Mouse (Mus musculus) kidney, adult 2 months (tissue): ENCODE data around the gene Ddrgk1. TPM values are rescaled to one million over a fixed set of nuclear protein-coding genes. Genes with fewer than 3 reads are reported as not detected.

ENCODE experiments used
- DNase-seq: peaks from one replicate; pipeline ENCODE4 v3.0.0; 2021
- H3K27ac ChIP-seq: fragments of 200-500 bp; 2 replicates; pipeline ENCODE4 v1.5.1; 2012; ENCODE audit warnings: low read depth, low read length, control low read depth, inconsistent platforms; ENCODE audit not compliant: insufficient read depth
- H3K27me3 ChIP-seq: fragments of 200-500 bp; replicated peaks from 2 replicates; pipeline ENCODE4 v1.6.1; 2012; ENCODE audit warnings: mild to moderate bottlenecking, moderate library complexity, low read length, inconsistent platforms; ENCODE audit not compliant: control insufficient read depth, insufficient read depth
- H3K36me3 ChIP-seq: fragments of 200-500 bp; 2 replicates; pipeline ENCODE4 v1.6.1; 2012; ENCODE audit warnings: mild to moderate bottlenecking, moderate library complexity, low read length, inconsistent platforms; ENCODE audit not compliant: control insufficient read depth, insufficient read depth
- H3K4me1 ChIP-seq: fragments of 200-500 bp; 2 replicates; pipeline ENCODE4 v1.6.1; 2011; ENCODE audit warnings: low read length; ENCODE audit not compliant: control insufficient read depth, insufficient read depth
- H3K4me3 ChIP-seq: fragments of 200-500 bp; 2 replicates; pipeline ENCODE4 v1.5.1; 2011; ENCODE audit warnings: mild to moderate bottlenecking, low read depth, low read length, control low read depth; ENCODE audit not compliant: insufficient read depth
- CTCF ChIP-seq: fragments of 200-500 bp; conservative IDR thresholded peaks from 2 replicates; pipeline ENCODE4 v1.5.1; 2011; ENCODE audit warnings: low read depth, mild to moderate bottlenecking, control low read depth, low read length, moderate library complexity, mixed read lengths; ENCODE audit not compliant: insufficient read depth, insufficient read length
- POLR2A ChIP-seq: fragments of 200-500 bp; IDR thresholded peaks from one replicate; pipeline ENCODE4 v1.6.1; 2011; ENCODE audit warnings: low read depth, low read length, control low read depth
- WGBS: fragments of 180-500 bp; shearing (Covaris S2); methylation state at CpG from one replicate; pipeline ENCODE4 v1.1.7; 2018; 5-methylcytosine and 5-hydroxymethylcytosine counted together
- polyA plus RNA-seq: library from polyadenylated mRNA; depleted of rRNA; stranded (reverse); fragments of >200 nt; gene quantifications from 2 replicates; pipeline ENCODE4 v1.2.3, GENCODE M21; 2012

Gene Ddrgk1
- polyA plus RNA-seq, 1 experiment, result 152 TPM

DNA sequence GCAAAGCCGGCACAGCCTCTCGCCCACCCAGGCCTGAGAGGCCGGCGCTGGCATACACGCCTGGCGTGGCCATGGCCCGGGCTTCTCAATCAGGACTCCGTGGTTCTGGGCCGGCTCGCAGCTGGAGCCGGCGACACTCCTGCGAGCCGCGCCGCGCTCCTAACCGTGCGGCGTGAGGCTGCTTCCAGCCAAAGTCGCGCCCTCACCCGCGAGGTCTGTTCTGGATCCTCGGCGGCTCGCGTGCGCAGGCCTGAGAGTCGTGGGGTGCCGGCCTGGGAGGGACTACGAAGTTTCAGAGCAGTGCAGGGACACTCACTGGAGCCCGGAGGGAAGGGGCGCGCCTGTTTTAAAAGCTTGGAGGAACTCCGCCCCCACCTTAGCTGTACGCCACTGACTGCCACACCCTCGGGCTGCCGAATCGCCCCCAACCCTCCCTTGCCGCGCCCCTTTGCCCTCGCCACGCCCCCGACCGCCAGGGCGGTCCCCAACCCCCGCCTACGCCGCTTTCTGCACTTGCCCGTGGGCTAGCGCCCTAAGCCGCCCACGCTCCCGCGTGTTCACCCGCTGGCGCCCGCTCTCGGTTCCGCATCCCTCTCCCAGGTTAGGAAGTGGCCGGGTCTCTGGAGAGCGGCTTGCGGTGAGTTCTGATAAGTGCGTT lies 32.8 kb upstream of the Ddrgk1 start, which contains the start of gene Slc4a11:
Gene Slc4a11, minus strand, starts transcription at position 367 of the 658 bp plus-strand sequence.
- Histone ChIP-seq H3K27ac (0 out of 2 replicates have a peak within 1 kb of the TSS, but pooled peaks have one; percentile 6), H3K4me1 (no peaks in the 10 kb centered on the region), H3K36me3 (no peaks in the 10 kb centered on the region), H3K27me3 (no peaks in the 10 kb centered on the region; the same call in 1 of the 2 replicates), H3K4me3 (peak within 1 kb of the TSS; percentile 55)
- WGBS, result under 1% methylated on average over 65 of the region's 65 CpGs
- DNase-seq, result peak; percentile 68
- TF ChIP-seq CTCF (no peak), POLR2A (no peak)

DNA sequence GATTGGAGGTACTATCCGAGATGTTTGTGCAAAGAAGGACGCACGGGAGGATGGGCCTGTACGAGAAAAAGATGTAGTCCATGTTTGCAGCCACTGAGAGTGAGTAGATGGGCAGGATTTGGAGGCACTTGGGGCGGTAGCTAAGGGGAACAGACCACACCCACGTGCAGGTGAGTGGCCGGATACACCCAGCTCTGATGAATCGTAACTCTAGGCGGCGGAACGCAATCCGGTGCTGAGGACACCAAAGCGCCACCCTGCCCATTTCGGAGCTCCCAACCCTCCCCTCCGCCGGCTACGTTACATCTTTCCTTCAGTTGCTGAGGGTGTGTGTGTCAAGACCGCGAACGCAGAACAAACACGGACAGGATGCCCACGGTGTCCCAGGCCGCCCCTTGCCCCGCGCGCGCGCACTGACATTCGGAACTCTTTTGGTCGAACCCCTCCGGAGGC lies 32.3 kb upstream of the Ddrgk1 start:
- Histone ChIP-seq H3K27ac (0 out of 2 replicates have a peak overlapping the region, but pooled peaks have one; percentile 6), H3K4me1 (no peaks in the 10 kb centered on the region), H3K4me3 (peak overlapping the region; percentile 55), H3K27me3 (no peaks in the 10 kb centered on the region; the same call in 1 of the 2 replicates), H3K36me3 (no peaks in the 10 kb centered on the region)
- 2% methylated on average over 31 of the region's 31 CpGs for WGBS
- no peak for TF ChIP-seq CTCF
- no peak for TF ChIP-seq POLR2A
- no peak for DNase-seq

DNA sequence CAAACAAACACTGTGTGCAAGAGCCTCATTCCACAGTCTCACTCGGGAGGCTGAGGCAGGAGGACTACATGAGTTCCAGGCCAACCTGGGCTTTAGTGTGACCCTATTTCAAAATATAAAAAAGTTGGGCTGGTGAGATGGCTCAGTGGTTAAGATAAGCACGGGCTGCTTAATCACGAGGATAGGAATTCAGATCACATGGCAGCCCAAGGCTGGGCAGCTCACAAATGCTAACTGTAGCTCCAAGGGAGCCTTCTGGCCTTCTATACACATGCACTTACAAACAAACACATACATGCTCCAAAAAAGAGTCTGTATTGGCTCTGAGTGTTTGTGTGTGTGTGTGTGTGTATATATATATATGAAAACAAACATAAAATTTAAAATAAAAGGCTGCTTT lies 29.1 kb upstream of the Ddrgk1 start:
- Histone ChIP-seq H3K27ac (no peak overlapping the region), H3K36me3 (no peaks in the 10 kb centered on the region), H3K4me1 (no peaks in the 10 kb centered on the region), H3K4me3 (no peak overlapping the region), H3K27me3 (no peaks in the 10 kb centered on the region; the same call in 1 of the 2 replicates)
- 63% methylated on average over 3 of the region's 3 CpGs for WGBS
- DNase-seq, result no peak
- no peak for TF ChIP-seq CTCF
- no peak for TF ChIP-seq POLR2A

DNA sequence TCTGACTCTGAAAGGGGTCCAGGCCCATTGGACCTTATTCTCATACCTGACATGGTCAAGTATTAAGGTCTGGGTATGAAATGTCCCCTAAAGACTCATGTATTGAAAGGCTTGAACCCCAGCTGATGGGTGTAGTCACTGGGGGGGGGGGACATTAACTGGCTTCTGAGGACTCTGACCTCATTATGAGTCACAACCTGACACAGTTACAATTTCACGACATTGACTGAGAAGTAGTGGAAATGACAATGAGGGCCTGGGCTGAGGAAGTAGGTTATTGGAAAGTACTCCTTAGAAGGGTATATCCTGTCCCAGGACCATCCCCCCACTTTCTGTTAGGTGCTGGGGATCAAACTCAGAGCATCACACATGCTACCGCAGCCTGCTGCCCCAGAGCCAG lies 24.6 kb upstream of the Ddrgk1 start:
- no peaks in the 10 kb centered on the region for H3K36me3 ChIP-seq
- H3K27me3 ChIP-seq, result no peaks in the 10 kb centered on the region
- TF ChIP-seq CTCF, result no peak
- no peak for TF ChIP-seq POLR2A
- H3K4me1 ChIP-seq, result no peaks in the 10 kb centered on the region
- no peak for DNase-seq
- no peak overlapping the region for H3K27ac ChIP-seq
- WGBS, result 60% methylated on average over 2 of the region's 2 CpGs
- H3K4me3 ChIP-seq, result no peak overlapping the region

DNA sequence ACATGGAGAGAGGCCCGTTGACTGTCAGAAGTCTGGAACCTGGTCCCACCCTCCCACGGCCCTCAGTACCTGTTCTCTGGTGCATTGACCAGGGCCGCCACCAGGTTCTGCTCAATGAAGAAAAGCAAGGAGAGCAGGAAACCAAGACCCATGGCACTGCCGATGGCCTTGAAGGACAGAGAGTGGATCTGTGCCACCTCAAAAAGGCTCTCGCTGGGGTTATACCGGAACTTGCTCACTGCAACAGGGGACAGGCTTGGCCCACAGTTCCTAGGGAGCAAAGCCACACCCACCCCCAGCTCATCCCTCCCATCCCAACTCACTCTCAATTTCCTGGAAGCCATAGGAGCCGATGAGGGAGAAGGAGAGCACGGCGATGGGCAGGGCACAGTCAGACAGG lies 21.0 kb upstream of the Ddrgk1 start:
- Histone ChIP-seq H3K4me3 (no peak overlapping the region), H3K4me1 (no peaks in the 10 kb centered on the region), H3K27me3 (no peaks in the 10 kb centered on the region), H3K27ac (no peak overlapping the region), H3K36me3 (no peaks in the 10 kb centered on the region; the same call in 1 of the 2 replicates)
- DNase-seq, result no peak
- 77% methylated on average over 9 of the region's 9 CpGs for WGBS
- TF ChIP-seq POLR2A (no peak), CTCF (no peak)

DNA sequence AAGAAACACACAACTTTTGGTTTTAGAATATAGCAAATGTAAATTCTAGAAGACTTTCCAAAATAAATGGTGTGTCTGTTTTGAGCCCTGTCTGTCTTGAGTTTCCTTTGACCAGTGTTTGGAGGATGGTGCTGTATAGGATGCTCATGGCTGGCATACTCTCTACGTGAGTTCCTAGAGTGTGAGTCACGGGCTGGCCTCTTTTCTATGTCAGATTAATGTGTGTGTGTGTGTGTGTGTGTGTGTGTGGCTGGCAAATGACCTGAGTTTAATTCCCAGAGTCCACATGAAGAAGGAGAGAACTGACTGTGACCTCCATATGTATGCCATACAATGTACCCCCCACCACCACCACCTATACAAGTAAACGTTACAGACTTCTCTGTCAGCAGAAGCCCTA lies 17.1 kb upstream of the Ddrgk1 start:
- no peak for DNase-seq
- 83% methylated on average over 3 of the region's 3 CpGs for WGBS
- Histone ChIP-seq H3K27ac (no peak overlapping the region), H3K36me3 (no peaks in the 10 kb centered on the region; the same call in 1 of the 2 replicates), H3K4me1 (no peaks in the 10 kb centered on the region), H3K27me3 (no peaks in the 10 kb centered on the region), H3K4me3 (no peak overlapping the region)
- no peak for TF ChIP-seq CTCF
- no peak for TF ChIP-seq POLR2A

DNA sequence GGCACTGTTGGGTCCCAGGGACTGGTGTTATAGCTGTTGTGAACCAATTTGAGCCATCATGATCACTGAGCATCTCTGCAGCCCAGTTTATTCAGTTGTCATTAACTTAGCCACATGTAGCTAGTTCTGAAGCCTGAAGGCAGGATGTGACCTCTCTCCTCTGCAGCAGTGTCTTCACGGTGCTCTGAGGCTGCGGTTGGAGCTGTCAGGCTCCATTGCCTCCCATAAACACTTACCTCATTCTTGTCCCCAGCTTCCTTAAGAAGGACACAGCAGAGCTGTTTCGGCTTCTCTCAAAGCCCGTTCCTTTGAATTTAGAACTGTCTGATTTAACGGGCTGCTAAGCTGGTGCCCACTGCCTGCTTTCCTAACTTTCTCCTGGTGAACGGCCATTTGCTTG lies 15.4 kb upstream of the Ddrgk1 start:
- 60% methylated on average over 6 of the region's 6 CpGs for WGBS

More for the DNA sequence above, 15.4 kb upstream of the Ddrgk1 start:
- no peak for DNase-seq
- Histone ChIP-seq H3K36me3 (peaks cover 6% of the 10 kb centered on the region), H3K4me3 (no peak overlapping the region), H3K4me1 (no peaks in the 10 kb centered on the region), H3K27me3 (no peaks in the 10 kb centered on the region), H3K27ac (no peak overlapping the region)
- no peak for TF ChIP-seq CTCF
- TF ChIP-seq POLR2A, result no peak
